Mouse (Mus musculus): ENCODE data around the gene 2210010C04Rik.

2210010C04Rik gene

GRCm38 (mm10) chr6:41035409-41035808, at the start of gene 2210010C04Rik:
2210010C04Rik (minus strand) TSS chr6:41035509.
- no peak for DNase-seq (ENCODE audit: low read depth, low spot score)

- no peak for DNase-seq (ENCODE audit: low read depth, low spot score)
Measured at GRCm38 (mm10) chr6:41080121-41080520, 44.8 kb upstream of the 2210010C04Rik start.

- DNase-seq (ENCODE audit: low read depth, low spot score): no peak
Measured at GRCm38 (mm10) chr6:41078539-41079303, 43.4 kb upstream of the 2210010C04Rik start.

GRCm38 (mm10) chr6:41075753-41076152, 40.4 kb upstream of the 2210010C04Rik start:
- DNase-seq (ENCODE audit: low read depth, low spot score): no peak

GRCm38 (mm10) chr6:41063332-41063731, 28.0 kb upstream of the 2210010C04Rik start:
- DNase-seq (ENCODE audit: low read depth, low spot score): no peak

GRCm38 (mm10) chr6:41062746-41063145, 27.4 kb upstream of the 2210010C04Rik start:
- no peak for DNase-seq (ENCODE audit: low read depth, low spot score)

- DNase-seq (ENCODE audit: low read depth, low spot score): no peak
Measured at GRCm38 (mm10) chr6:41062081-41062480, 26.8 kb upstream of the 2210010C04Rik start.

- no peak for DNase-seq (ENCODE audit: low read depth, low spot score)
Measured at GRCm38 (mm10) chr6:41061085-41061484, 25.8 kb upstream of the 2210010C04Rik start.

- DNase-seq (ENCODE audit: low read depth, low spot score): no peak
Measured at GRCm38 (mm10) chr6:41057653-41058052, 22.3 kb upstream of the 2210010C04Rik start.

- peak; percentile 21 for DNase-seq (ENCODE audit: low read depth, low spot score)
Measured at GRCm38 (mm10) chr6:41055581-41055980, 20.3 kb upstream of the 2210010C04Rik start.

- no peak for DNase-seq (ENCODE audit: low read depth, low spot score)
Measured at GRCm38 (mm10) chr6:41054379-41054778, 19.1 kb upstream of the 2210010C04Rik start.

GRCm38 (mm10) chr6:41051824-41052223, 16.5 kb upstream of the 2210010C04Rik start:
- DNase-seq (ENCODE audit: low read depth, low spot score): no peak

GRCm38 (mm10) chr6:41048602-41049001, 13.3 kb upstream of the 2210010C04Rik start:
- no peak for DNase-seq (ENCODE audit: low read depth, low spot score)

GRCm38 (mm10) chr6:41047961-41048360, 12.7 kb upstream of the 2210010C04Rik start:
- no peak for DNase-seq (ENCODE audit: low read depth, low spot score)

- no peak for DNase-seq (ENCODE audit: low read depth, low spot score)
Measured at GRCm38 (mm10) chr6:41047202-41047601, 11.9 kb upstream of the 2210010C04Rik start.

- DNase-seq (ENCODE audit: low read depth, low spot score): no peak
Measured at GRCm38 (mm10) chr6:41046553-41046952, 11.2 kb upstream of the 2210010C04Rik start.

- DNase-seq (ENCODE audit: low read depth, low spot score): no peak
Measured at GRCm38 (mm10) chr6:41044753-41045152, 9.4 kb upstream of the 2210010C04Rik start.

GRCm38 (mm10) chr6:41044314-41044713, 9.0 kb upstream of the 2210010C04Rik start:
- DNase-seq (ENCODE audit: low read depth, low spot score): no peak

- DNase-seq (ENCODE audit: low read depth, low spot score): no peak
Measured at GRCm38 (mm10) chr6:41032802-41033201, 2.5 kb downstream of the 2210010C04Rik start.

- DNase-seq (ENCODE audit: low read depth, low spot score): no peak
Measured at GRCm38 (mm10) chr6:41032231-41032630, 3.1 kb downstream of the 2210010C04Rik start.

- no peak for DNase-seq (ENCODE audit: low read depth, low spot score)
Measured at GRCm38 (mm10) chr6:41030821-41031220, 4.5 kb downstream of the 2210010C04Rik start.

- DNase-seq (ENCODE audit: low read depth, low spot score): no peak
Measured at GRCm38 (mm10) chr6:41027053-41027452, 8.3 kb downstream of the 2210010C04Rik start.

GRCm38 (mm10) chr6:41025873-41026650, 9.2 kb downstream of the 2210010C04Rik start:
- DNase-seq (ENCODE audit: low read depth, low spot score): no peak
